Mouse (Mus musculus) liver, adult 2 months (tissue): ENCODE results near the gene Smc3.

Experiments
- CTCF ChIP-seq: fragments of 200-500 bp; IDR thresholded peaks from 2 replicates; pipeline ENCODE4 v1.5.1; 2011; ENCODE audit warnings: low read depth, low read length, control low read depth
- POLR2A ChIP-seq: fragments of 200-500 bp; IDR thresholded peaks from 2 replicates; pipeline ENCODE4 v1.6.1; 2011; ENCODE audit warnings: low read length, control low read depth; ENCODE audit not compliant: insufficient read depth; ENCODE audit errors: extremely low read depth

DNA sequence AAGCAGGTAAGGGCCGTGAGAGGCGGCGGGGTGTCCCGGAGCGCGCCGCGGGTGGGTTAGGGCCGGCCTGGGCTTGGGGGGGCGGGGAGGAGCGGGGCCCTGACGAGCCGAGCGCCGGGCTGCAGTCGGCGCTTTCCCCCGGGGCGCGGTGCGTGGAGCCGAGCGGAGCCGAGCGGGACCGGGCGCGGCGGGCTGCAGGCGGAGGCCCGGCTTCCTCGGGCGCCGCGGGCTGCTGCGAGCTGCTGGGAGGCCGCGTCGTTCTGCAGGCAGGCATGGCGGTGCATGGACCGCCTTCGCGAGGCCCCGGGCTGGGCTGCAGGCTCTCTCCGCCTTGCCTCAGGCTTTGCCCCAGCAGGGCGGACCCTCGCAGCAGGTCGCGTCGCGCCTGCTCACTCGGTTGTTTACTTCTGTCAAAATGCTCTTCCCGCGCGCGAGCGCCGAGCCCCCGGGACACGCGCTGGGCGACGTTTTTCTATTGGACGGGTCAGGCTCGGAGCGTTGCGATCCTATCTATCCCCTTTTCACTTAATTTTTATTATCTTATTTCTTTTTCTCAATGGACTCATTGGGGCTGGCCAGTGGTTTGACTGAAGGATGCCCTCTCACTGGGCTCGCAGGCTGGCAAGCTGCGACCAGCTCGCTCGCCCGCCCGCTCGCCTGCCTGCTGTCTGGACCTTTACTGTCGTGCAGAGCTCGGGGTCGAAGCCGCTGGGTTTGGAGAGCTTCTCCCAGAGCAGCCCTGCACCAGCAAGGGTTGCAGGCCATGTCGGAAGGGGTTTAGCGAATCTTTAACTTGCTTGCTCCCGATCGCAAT, 558 bp downstream of the Smc3 start:
- TF ChIP-seq CTCF (no peak), POLR2A (no peak; the same call in 1 of the 2 replicates)
